Mouse (Mus musculus) kidney, adult 8-10 months (tissue): ENCODE measurements at regions not wholly inside any gene's neighbourhood (a gene's known extent, or its start where the extent isn't known, plus 50 kb on each side); places are given as distances from the start of the nearest gene placed in this dataset.

ENCODE experiments used
- DNase-seq, 2 experiments: peaks; one replicate each; pipeline ENCODE4 v3.0.0; 2022

- DNase-seq: peak in 1 of 2 experiments; percentile 4
These were observed 73.6 kb downstream of the Rtl3 start for GRCm38 (mm10) chrX:106766812-106767211.
